Mouse (Mus musculus): ENCODE data around the gene Clcnkb. TPM values are rescaled to one million over a fixed set of nuclear protein-coding genes. Genes with fewer than 3 reads are reported as not detected.

Gene Clcnkb
- polyA plus RNA-seq, 1 experiment from 2014 or later = not detected

DNA sequence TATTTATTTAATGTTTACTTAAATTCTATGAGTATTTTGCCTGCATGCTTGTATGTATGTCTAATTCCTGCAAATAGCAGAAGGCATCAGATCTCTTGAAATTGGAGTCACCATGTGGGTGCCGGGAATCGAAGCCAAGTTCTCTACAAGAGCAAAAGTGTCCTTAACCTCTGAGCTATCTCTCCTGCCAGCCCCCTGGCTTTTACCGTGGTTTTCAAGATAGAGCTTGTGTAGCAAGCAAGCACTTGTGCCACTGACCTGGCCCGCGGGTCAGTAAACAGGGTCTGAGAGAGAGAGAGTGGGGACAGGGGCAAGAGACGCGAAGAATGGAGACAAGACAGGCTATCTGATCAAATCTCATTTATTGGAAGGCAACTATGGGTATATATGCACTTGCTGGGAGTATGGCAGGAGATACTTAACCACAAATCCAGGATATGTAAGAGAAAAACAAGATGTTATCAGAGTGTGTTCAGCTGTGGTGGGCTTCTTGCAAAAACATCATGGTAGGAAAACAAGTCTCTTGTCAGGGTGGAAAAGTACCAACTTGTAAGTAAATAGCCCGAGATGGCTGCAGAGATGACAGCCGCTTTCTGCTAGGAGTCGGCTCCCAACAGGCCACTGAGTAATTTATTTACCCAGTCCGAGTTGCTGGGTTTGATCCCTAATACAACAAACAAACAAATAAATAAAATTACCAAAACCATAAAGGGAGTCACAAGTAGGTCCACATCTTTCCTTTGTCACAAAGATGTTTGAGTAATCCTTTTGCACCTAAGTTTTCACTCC lies 28.0 kb upstream of the Clcnkb start:
- ATAC-seq (replicated peaks; ENCODE audit: low FRiP score) = no peak

DNA sequence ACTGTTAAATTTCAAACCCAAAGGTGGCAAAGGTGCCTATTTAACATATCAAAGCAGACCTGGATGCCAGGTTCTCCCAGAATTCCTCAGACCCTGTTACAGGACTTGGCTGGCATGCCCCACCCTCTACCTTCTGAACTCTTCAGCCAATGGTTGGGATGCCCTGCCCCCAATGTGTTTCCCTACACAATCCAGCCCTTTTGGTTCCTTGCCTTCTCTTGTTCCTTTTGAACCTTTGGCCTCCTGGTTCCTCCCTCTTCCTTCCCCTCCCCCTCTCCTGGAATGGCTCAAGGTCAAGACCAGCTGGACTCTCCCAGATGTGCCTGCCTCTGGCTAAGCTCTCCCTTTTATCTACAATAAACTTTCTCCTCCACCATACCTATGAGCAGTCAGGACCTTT lies 25.1 kb upstream of the Clcnkb start:
- ATAC-seq (replicated peaks; ENCODE audit: low FRiP score) (no peak), DNase-seq (ENCODE audit: low spot score) (no peak)
- Histone ChIP-seq H3K27ac (ENCODE audit: low read depth, low read length) (no peak overlapping the region), H3K4me1 (replicated peaks; ENCODE audit: control insufficient read depth, insufficient read depth, low read length) (peaks cover 6% of the 10 kb centered on the region), H3K36me3 (ENCODE audit: control insufficient read depth, insufficient read depth, low read length) (no peaks in the 10 kb centered on the region), H3K27me3 (ENCODE audit: control insufficient read depth, insufficient read depth, low read length) (no peaks in the 10 kb centered on the region), H3K4me3 (ENCODE audit: low read depth, low read length) (no peak overlapping the region), H3K4me2 (ENCODE audit: low read depth, low read length, severe bottlenecking) (no peak overlapping the region), H3K9ac (ENCODE audit: low read length) (no peak overlapping the region), H3K9me3 (ENCODE audit: control insufficient read depth, low read length) (no peaks in the 10 kb centered on the region)

More for the DNA sequence above, 28.0 kb upstream of the Clcnkb start:
- Histone ChIP-seq H3K27me3 (ENCODE audit: control insufficient read depth, insufficient read depth, low read length) (no peaks in the 10 kb centered on the region), H3K4me2 (ENCODE audit: low read depth, low read length, severe bottlenecking) (peak overlapping the region; percentile 48), H3K9me3 (ENCODE audit: control insufficient read depth, low read length) (no peaks in the 10 kb centered on the region), H3K4me1 (replicated peaks; ENCODE audit: control insufficient read depth, insufficient read depth, low read length) (peaks cover 7% of the 10 kb centered on the region), H3K4me3 (ENCODE audit: low read depth, low read length) (peak overlapping the region; percentile 99), H3K9ac (ENCODE audit: low read length) (peak overlapping the region; percentile 97), H3K36me3 (ENCODE audit: control insufficient read depth, insufficient read depth, low read length) (no peaks in the 10 kb centered on the region; the same call in 1 of the 2 replicates), H3K27ac (ENCODE audit: low read depth, low read length) (no peak overlapping the region)
- WGBS = 54% methylated on average over 11 of the region's 11 CpGs
- no peak for DNase-seq (ENCODE audit: low spot score)

DNA sequence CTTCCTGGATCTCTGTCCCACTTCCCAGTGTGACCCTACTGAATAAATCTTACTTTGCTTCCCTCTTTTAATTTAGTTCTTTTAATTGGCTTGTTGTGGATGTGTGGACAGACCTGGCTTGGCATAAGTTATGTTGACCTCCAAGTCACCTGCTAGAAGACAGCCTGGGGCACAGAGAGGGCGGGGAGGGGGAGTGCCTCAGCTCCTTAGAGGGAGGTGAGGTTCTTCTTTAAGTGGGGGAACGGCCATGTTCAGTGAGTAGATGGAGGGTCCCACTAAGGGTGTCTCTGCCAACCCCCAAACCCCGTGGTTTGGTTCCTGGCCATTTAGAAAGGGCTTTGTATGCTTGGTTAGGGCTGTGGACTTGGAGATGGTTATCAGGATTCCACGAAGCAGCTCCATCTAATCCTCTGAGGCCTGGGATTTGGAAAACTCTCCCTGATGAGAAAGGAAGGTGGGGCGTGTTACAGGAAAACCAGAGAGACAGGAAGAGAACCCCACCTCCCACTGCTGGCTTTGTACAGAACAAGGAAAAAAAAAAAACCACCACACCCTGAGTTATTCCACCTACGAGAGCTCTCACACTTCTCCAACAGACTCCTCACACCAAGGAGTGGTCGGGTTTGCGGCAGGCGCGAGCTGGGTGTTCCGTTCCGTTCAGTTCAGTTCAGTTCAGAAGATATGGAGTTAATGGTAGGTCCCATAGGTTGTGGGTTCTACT lies 23.4 kb upstream of the Clcnkb start:
- H3K27ac ChIP-seq (ENCODE audit: low read depth, low read length) = no peak overlapping the region
- WGBS = 85% methylated on average over 12 of the region's 12 CpGs
- H3K4me2 ChIP-seq (ENCODE audit: low read depth, low read length, severe bottlenecking) = no peak overlapping the region
- no peaks in the 10 kb centered on the region for H3K36me3 ChIP-seq (ENCODE audit: control insufficient read depth, insufficient read depth, low read length)
- no peak for ATAC-seq (replicated peaks; ENCODE audit: low FRiP score)
- H3K9ac ChIP-seq (ENCODE audit: low read length) = no peak overlapping the region
- no peak overlapping the region for H3K4me3 ChIP-seq (ENCODE audit: low read depth, low read length)
- DNase-seq (ENCODE audit: low spot score) = no peak
- H3K4me1 ChIP-seq (replicated peaks; ENCODE audit: control insufficient read depth, insufficient read depth, low read length) = no peaks in the 10 kb centered on the region
- no peaks in the 10 kb centered on the region for H3K9me3 ChIP-seq (ENCODE audit: control insufficient read depth, low read length)
- H3K27me3 ChIP-seq (ENCODE audit: control insufficient read depth, insufficient read depth, low read length) = no peaks in the 10 kb centered on the region

DNA sequence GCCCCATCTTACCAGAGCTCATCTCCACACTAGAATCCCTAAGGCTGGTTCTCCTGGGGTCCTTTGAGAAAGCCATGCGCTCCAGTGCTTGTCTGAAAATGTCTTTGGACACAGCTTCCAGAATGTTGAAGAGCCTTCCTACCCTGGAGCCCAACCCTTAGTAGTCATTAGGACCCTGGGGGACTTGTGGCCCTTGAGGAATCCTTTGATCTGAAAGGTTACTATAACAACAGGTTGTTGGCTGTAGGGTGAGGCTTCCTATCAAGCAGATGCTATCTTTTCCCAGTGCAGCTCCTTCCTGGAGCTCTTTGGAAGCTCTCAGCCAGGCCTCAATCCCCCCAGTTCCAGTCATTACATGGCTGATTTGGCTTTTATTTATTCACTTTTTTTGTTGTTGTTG lies 20.2 kb upstream of the Clcnkb start, which contains the start of gene Srarp:
Srarp (minus strand) TSS at position 132 of the 400 bp plus-strand sequence.
- Histone ChIP-seq H3K36me3 (ENCODE audit: control insufficient read depth, insufficient read depth, low read length) (no peaks in the 10 kb centered on the region), H3K27ac (ENCODE audit: low read depth, low read length) (no peak within 1 kb of the TSS), H3K4me1 (replicated peaks; ENCODE audit: control insufficient read depth, insufficient read depth, low read length) (no peaks in the 10 kb centered on the region), H3K4me2 (ENCODE audit: low read depth, low read length, severe bottlenecking) (no peak within 1 kb of the TSS), H3K9me3 (ENCODE audit: control insufficient read depth, low read length) (no peaks in the 10 kb centered on the region), H3K27me3 (ENCODE audit: control insufficient read depth, insufficient read depth, low read length) (no peaks in the 10 kb centered on the region), H3K4me3 (ENCODE audit: low read depth, low read length) (no peak within 1 kb of the TSS), H3K9ac (ENCODE audit: low read length) (no peak within 1 kb of the TSS)
- DNase-seq (ENCODE audit: low spot score) = no peak
- ATAC-seq (replicated peaks; ENCODE audit: low FRiP score) = no peak
- WGBS = 95% methylated on average over 1 of the region's 1 CpGs

DNA sequence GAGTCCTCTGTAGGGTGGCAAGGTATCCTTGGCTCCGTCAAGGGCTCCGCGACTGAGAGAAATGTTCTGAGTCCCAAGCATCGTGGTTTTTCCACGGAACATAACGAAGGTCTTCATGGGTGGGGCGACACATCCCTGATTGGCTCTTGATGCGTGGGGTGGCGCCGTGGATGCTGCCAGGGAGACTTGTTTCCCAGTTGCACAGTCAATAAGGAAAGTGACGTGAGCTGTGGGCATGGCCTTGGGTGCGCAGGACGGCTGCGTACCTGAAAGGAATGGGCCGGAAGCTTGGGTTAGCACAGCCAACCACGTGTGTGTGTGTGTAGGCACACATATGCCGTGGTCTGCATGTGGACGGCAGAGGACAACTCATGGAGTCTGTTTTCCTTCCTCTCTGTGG lies 17.4 kb upstream of the Clcnkb start:
- Histone ChIP-seq H3K9ac (ENCODE audit: low read length) (no peak overlapping the region), H3K4me2 (ENCODE audit: low read depth, low read length, severe bottlenecking) (no peak overlapping the region), H3K36me3 (ENCODE audit: control insufficient read depth, insufficient read depth, low read length) (no peaks in the 10 kb centered on the region), H3K4me1 (replicated peaks; ENCODE audit: control insufficient read depth, insufficient read depth, low read length) (no peaks in the 10 kb centered on the region), H3K9me3 (ENCODE audit: control insufficient read depth, low read length) (no peaks in the 10 kb centered on the region), H3K4me3 (ENCODE audit: low read depth, low read length) (no peak overlapping the region), H3K27ac (ENCODE audit: low read depth, low read length) (no peak overlapping the region), H3K27me3 (ENCODE audit: control insufficient read depth, insufficient read depth, low read length) (no peaks in the 10 kb centered on the region)
- DNase-seq (ENCODE audit: low spot score) (no peak), ATAC-seq (replicated peaks; ENCODE audit: low FRiP score) (no peak)
- 84% methylated on average over 18 of the region's 18 CpGs for WGBS

DNA sequence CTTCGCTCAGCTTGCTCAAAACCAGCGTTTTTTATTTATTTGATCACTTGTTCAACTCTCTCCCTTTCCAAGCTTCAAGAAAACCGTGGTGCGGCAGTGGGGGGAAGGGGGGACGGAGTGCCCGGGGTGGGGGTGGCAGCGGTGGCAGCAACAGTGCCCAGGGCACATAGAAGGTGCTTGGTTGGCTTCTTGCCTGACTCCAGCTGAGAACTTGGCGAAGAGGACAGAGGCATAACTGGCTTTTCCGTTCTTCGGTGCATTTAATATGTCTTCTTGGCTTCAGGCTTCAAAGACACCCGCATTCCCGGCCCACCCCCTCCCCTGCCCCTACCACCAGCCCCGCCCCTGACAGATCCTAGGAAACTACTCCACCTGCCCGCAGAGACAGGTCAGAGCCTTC lies 16.9 kb upstream of the Clcnkb start:
- Histone ChIP-seq H3K27ac (ENCODE audit: low read depth, low read length) (no peak overlapping the region), H3K9ac (ENCODE audit: low read length) (no peak overlapping the region), H3K27me3 (ENCODE audit: control insufficient read depth, insufficient read depth, low read length) (no peaks in the 10 kb centered on the region), H3K9me3 (ENCODE audit: control insufficient read depth, low read length) (no peaks in the 10 kb centered on the region), H3K4me2 (ENCODE audit: low read depth, low read length, severe bottlenecking) (no peak overlapping the region), H3K4me1 (replicated peaks; ENCODE audit: control insufficient read depth, insufficient read depth, low read length) (no peaks in the 10 kb centered on the region), H3K36me3 (ENCODE audit: control insufficient read depth, insufficient read depth, low read length) (no peaks in the 10 kb centered on the region), H3K4me3 (ENCODE audit: low read depth, low read length) (no peak overlapping the region)
- no peak for DNase-seq (ENCODE audit: low spot score)
- 79% methylated on average over 14 of the region's 14 CpGs for WGBS
- ATAC-seq (replicated peaks; ENCODE audit: low FRiP score) = no peak

DNA sequence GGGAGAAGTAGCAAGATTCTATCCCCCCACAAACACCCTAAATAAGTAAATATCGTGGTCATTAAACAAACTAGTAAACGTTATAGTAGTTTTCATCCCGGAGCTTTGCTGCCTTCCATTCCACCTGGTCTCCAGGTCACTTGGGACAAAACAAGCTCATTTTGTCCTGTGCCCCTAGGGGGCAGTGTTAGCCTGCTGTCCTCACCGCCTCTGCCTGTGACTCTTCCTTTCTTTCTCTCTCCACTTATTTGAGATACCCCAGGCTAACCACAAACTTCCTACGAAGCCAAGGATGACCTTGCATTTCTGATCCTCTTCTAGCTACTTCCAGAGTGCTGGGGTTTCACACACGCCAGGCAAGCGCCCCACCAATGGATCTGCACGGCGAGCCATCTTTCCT lies 15.2 kb upstream of the Clcnkb start:
- Histone ChIP-seq H3K4me3 (ENCODE audit: low read depth, low read length) (no peak overlapping the region), H3K9ac (ENCODE audit: low read length) (no peak overlapping the region), H3K4me1 (replicated peaks; ENCODE audit: control insufficient read depth, insufficient read depth, low read length) (0 out of 2 replicates have a peak, but pooled peaks cover 2% of the 10 kb centered on the region), H3K27ac (ENCODE audit: low read depth, low read length) (no peak overlapping the region), H3K27me3 (ENCODE audit: control insufficient read depth, insufficient read depth, low read length) (no peaks in the 10 kb centered on the region; the same call in 1 of the 2 replicates), H3K4me2 (ENCODE audit: low read depth, low read length, severe bottlenecking) (no peak overlapping the region), H3K9me3 (ENCODE audit: control insufficient read depth, low read length) (no peaks in the 10 kb centered on the region), H3K36me3 (ENCODE audit: control insufficient read depth, insufficient read depth, low read length) (no peaks in the 10 kb centered on the region)
- 53% methylated on average over 9 of the region's 9 CpGs for WGBS
- DNase-seq (ENCODE audit: low spot score) = peak; percentile 78
- ATAC-seq (replicated peaks; ENCODE audit: low FRiP score) = no peak

DNA sequence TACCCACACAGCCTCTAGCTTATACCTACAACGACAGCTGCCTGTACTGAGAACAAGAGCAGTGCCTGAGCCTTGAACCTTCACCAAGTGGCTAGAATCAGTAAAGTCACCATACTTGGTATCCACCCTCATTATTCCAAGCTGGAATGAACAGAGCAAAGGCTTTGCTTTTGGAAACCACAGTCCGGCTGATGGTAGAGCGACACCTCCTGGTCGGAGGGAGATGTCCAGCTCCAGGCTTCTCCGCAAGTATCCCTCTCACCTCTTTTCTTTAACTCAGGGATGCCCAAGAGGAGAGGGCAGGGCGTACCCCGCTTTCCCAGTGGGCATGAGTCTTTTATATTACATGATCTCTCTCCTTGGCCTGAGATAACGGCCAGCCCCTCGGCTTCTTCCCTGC lies 14.0 kb upstream of the Clcnkb start:
- Histone ChIP-seq H3K27me3 (ENCODE audit: control insufficient read depth, insufficient read depth, low read length) (peaks cover 2% of the 10 kb centered on the region; the same call in 1 of the 2 replicates), H3K9me3 (ENCODE audit: control insufficient read depth, low read length) (no peaks in the 10 kb centered on the region), H3K9ac (ENCODE audit: low read length) (no peak overlapping the region), H3K4me3 (ENCODE audit: low read depth, low read length) (no peak overlapping the region), H3K27ac (ENCODE audit: low read depth, low read length) (no peak overlapping the region), H3K4me1 (replicated peaks; ENCODE audit: control insufficient read depth, insufficient read depth, low read length) (peaks cover 6% of the 10 kb centered on the region; the same call in 1 of the 2 replicates), H3K36me3 (ENCODE audit: control insufficient read depth, insufficient read depth, low read length) (no peaks in the 10 kb centered on the region), H3K4me2 (ENCODE audit: low read depth, low read length, severe bottlenecking) (no peak overlapping the region)
- no peak for DNase-seq (ENCODE audit: low spot score)
- no peak for ATAC-seq (replicated peaks; ENCODE audit: low FRiP score)
- 48% methylated on average over 9 of the region's 9 CpGs for WGBS

Measured in forebrain, embryonic 11.5 days (tissue).